Mouse (Mus musculus): Measurements from ENCODE around the gene Oprd1. TPM values are rescaled to one million over a fixed set of nuclear protein-coding genes. Genes with fewer than 3 reads are reported as not detected.
A peak's percentile ranks its signal among the peaks of the same experiment; 100 is the strongest.

Gene Oprd1
- polyA plus RNA-seq, 1 experiment: not detected

DNA sequence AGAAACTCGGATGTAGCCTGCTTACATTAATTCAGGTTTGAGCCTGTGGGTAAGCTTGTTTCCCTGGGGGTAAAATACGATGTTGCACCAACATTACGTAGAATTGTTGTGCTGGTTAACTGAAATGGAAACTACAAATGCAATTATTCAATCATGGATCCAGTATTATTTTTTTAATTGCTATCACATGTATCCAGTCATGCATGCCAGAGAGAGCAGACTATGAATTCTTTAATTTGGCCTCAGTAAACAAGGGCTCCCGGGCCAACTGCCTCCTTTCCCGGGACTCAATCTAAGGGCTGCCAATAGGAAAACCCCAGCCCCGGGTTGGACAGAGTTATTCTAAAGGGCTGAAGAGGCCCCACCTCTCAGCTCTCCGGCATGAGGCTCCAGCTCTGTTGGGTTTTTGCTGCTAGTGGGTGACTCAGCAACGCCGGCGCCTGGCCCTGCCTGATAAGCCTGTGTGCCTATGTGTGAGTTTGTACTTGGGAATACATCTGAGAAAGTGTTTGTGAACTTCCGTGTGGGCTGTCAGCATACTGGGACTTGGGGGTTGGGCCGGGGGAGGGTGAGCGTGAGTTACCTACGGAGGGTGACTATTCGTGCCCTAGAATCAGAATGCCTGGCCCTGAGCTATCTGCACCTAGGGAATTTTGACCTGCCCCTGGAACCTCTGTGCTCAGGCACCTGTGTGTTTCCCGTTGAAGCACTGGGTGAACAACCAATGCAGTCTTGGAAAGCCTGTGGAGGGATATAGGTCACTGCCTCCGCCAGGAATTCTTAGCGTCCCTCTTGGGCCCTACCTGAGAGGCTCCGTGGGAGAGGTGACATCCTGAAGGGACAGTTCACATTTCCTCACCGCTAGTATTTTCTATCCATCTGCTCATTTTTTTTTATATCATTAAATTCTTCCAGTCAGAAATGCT lies 67.5 kb downstream of the Oprd1 start:
- H3K27me3 ChIP-seq (replicated peaks): no peaks in the 10 kb centered on the region
- TF ChIP-seq GATA1 (IDR thresholded peaks at IDR 0.05; ENCODE audit: borderline replicate concordance, low read length) (peak; percentile 89), FLI1 (IDR thresholded peaks at IDR 0.05; ENCODE audit: low read length) (no peak)
- H3K36me3 ChIP-seq (replicated peaks; ENCODE audit: low read length): peaks cover 19% of the 10 kb centered on the region
- peaks cover 74% of the 10 kb centered on the region for H3K4me1 ChIP-seq
- peak overlapping the region; percentile 99 for H3K4me3 ChIP-seq (replicated peaks)
- H3K9me3 ChIP-seq: no peaks in the 10 kb centered on the region

DNA sequence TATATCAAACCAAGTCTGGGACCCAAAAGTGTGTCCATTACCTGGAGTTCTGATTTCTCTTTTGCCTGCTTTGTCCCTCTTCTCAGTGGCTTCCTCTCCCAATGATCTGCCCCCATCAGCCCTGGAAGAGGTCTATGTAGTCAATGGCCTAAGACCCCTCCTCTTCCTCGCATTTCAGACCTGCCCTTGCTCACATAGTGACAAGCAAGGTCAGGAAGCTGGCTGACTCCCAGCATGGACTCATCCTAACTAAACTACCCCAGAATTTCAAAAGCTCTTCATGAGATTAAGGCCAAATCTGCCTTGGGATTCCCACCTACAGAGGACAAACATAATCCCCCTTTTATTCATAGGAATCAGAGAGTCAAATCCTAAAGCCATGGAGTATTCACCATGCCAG lies 68.5 kb downstream of the Oprd1 start:
- Histone ChIP-seq H3K9me3 (no peaks in the 10 kb centered on the region), H3K4me3 (replicated peaks) (peak overlapping the region; percentile 99), H3K27me3 (replicated peaks) (no peaks in the 10 kb centered on the region), H3K4me1 (peaks cover 77% of the 10 kb centered on the region), H3K36me3 (replicated peaks; ENCODE audit: low read length) (peaks cover 29% of the 10 kb centered on the region)
- TF ChIP-seq FLI1 (IDR thresholded peaks at IDR 0.05; ENCODE audit: low read length): no peak
- no peak for TF ChIP-seq GATA1 (IDR thresholded peaks at IDR 0.05; ENCODE audit: borderline replicate concordance, low read length)

DNA sequence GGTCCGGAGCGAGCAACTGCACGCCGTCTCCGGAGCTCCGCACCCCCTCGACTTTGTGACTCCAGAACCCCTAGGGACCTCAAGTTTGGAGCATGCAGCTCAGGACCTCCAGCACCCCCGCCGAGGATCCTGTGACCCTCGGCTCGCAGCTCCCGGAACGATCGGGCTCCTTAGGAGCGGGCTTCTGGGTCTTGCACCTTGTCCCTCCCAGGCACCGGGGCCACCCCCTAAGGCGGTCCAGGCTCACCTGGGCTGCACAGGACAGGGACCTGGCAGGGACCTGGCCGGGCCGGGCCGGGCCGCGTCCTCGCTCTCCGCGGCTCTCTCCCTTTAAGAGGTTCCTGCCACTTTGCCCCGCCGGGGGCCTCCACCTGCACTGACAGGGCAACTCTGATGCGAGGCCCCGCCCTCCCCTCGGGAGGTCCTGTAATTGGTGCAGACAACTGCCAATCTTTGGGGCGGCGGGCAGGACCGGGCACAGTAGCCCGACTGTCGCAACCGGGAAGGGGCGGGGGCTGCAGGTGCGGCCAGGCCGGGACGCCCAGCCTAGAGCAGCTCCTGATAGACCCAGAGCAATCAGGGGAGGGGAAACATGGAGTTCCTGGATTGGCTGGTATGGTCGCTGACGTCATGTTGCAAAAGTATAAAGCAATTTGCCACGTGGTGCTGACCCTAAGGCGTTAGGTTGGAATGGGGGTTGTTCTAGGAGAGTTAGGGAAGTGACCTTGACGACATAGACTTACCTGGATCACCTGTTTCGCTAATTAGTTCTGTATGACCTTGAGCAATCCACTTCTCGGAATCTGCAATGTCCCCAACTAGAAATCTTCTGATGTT lies 69.1 kb downstream of the Oprd1 start, which contains the start of gene Epb41:
TSS of gene Epb41 (minus strand) at position 389 of the 837 bp plus-strand sequence.
- no peak for TF ChIP-seq FLI1 (IDR thresholded peaks at IDR 0.05; ENCODE audit: low read length)
- no peak for TF ChIP-seq GATA1 (IDR thresholded peaks at IDR 0.05; ENCODE audit: borderline replicate concordance, low read length)
- Histone ChIP-seq H3K27me3 (replicated peaks) (no peaks in the 10 kb centered on the region), H3K9me3 (no peaks in the 10 kb centered on the region), H3K4me1 (peaks cover 82% of the 10 kb centered on the region), H3K36me3 (replicated peaks; ENCODE audit: low read length) (peaks cover 35% of the 10 kb centered on the region), H3K4me3 (replicated peaks) (peak within 1 kb of the TSS; percentile 99)

DNA sequence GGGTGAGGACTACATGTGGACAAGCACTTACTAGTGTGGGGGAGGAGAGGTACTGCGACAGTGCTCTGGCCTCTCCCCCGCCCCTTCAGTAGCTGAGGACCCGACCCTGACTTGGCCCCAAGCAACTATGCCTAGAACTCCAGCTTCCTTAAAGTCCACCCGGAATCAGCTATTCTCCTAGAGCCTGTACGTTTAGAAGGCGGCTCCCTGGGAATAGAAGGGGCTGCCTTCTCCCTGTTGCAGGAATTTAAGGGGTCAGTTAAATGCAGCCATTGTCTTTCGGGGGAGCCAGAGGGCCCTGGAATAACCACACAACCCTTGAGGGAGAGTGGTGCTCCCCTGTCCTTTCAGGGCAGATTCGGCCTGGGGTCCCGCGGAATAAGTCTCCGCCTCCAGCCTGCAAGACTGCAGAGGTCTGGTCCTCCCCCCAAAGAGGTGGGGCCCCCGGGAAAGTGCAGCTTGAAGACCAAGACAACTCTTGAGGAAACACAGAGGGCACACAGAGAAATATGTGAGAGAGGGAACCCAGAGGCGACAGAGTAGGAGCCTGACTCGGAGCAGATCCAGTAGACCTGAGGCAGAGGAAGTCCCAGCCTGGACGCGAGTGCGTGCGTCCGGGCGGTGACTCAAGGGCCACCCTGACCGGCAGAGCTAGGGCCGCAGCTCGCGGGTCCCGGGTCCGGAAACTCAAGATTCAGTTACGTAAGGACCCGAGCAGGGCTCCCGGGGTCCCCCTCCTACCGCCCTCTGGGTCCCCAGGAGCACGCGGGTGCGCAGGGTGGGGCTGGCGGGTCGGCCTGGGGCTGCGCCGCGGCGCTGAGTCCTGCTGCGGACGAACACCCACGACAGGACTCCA lies 70.0 kb downstream of the Oprd1 start, which contains the start of gene Gm10300:
TSS of gene Gm10300 (plus strand) at position 621 of the 856 bp plus-strand sequence.
- no peak for TF ChIP-seq GATA1 (IDR thresholded peaks at IDR 0.05; ENCODE audit: borderline replicate concordance, low read length)
- TF ChIP-seq FLI1 (IDR thresholded peaks at IDR 0.05; ENCODE audit: low read length): no peak
- H3K27me3 ChIP-seq (replicated peaks): no peaks in the 10 kb centered on the region
- H3K9me3 ChIP-seq: no peaks in the 10 kb centered on the region
- H3K36me3 ChIP-seq (replicated peaks; ENCODE audit: low read length): peaks cover 44% of the 10 kb centered on the region
- H3K4me1 ChIP-seq: peaks cover 82% of the 10 kb centered on the region
- H3K4me3 ChIP-seq (replicated peaks): peak within 1 kb of the TSS; percentile 99

DNA sequence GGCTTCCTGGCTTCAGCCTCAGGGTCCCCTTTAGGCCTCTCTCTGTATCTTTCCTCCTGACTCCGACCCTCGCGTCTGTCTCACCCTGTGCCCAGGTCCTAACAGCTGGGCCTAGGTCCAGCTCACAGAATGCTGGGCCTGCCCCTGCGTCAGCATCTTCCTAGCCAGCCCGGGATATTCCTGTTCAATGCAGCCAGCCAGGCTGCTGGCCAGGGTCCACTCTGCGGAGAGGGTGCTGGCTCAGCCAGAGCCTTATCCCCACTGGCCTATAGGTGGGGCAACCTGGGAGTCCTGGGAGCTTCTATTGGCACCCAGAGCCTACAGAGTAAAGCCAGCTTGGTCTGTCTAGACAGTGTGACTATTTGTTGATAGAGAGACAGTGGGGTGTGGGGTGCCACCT lies 71.3 kb downstream of the Oprd1 start:
- no peaks in the 10 kb centered on the region for H3K27me3 ChIP-seq (replicated peaks)
- H3K4me1 ChIP-seq: peaks cover 82% of the 10 kb centered on the region
- peaks cover 56% of the 10 kb centered on the region for H3K36me3 ChIP-seq (replicated peaks; ENCODE audit: low read length)
- no peaks in the 10 kb centered on the region for H3K9me3 ChIP-seq
- H3K4me3 ChIP-seq (replicated peaks): peak overlapping the region; percentile 99
- TF ChIP-seq GATA1 (IDR thresholded peaks at IDR 0.05; ENCODE audit: borderline replicate concordance, low read length) (no peak), FLI1 (IDR thresholded peaks at IDR 0.05; ENCODE audit: low read length) (no peak)

DNA sequence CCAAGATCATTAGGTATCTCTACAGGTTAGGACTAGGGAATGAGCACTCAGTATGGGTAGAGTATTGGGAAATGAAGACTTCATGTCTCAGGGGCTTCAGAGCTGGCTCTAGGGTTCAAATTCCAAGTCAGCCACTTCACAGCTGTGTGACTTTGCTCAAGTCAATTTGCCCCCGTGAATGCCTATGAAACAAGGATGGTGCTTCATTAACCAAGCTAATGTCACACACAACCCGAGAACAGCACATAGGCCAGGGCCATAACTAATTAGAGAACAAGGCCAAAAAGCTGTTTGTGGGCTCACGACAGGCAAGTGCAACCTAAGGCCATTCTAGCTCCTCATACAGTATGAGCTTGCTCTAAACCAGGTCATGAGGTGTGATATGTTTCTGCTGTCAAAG lies 72.1 kb downstream of the Oprd1 start:
- peak overlapping the region; percentile 99 for H3K4me3 ChIP-seq (replicated peaks)
- TF ChIP-seq FLI1 (IDR thresholded peaks at IDR 0.05; ENCODE audit: low read length) (no peak), GATA1 (IDR thresholded peaks at IDR 0.05; ENCODE audit: borderline replicate concordance, low read length) (no peak)
- H3K27me3 ChIP-seq (replicated peaks): no peaks in the 10 kb centered on the region
- no peaks in the 10 kb centered on the region for H3K9me3 ChIP-seq
- peaks cover 64% of the 10 kb centered on the region for H3K36me3 ChIP-seq (replicated peaks; ENCODE audit: low read length)
- peaks cover 82% of the 10 kb centered on the region for H3K4me1 ChIP-seq

DNA sequence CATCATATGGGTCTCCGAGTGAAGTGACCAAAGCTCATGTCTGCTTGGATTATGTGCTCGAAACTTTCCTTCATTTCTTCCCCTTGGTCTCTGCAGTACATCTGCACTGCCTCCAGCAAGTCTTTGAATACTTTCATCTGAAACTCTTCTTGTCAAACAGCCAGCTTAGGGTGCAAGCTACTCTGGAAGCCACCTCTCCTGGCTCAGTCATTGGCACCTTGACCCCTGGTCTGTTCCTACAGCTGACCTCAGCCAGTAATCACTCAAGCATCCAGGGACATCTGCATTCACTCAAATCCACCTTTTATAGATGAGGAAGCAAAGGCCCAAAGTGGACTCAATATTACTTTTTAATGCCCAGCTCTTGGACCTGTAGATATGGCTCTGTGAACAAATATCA lies 72.6 kb downstream of the Oprd1 start:
- TF ChIP-seq GATA1 (IDR thresholded peaks at IDR 0.05; ENCODE audit: borderline replicate concordance, low read length) (no peak), FLI1 (IDR thresholded peaks at IDR 0.05; ENCODE audit: low read length) (no peak)
- no peaks in the 10 kb centered on the region for H3K9me3 ChIP-seq
- peak overlapping the region; percentile 99 for H3K4me3 ChIP-seq (replicated peaks)
- H3K4me1 ChIP-seq: peaks cover 83% of the 10 kb centered on the region
- H3K36me3 ChIP-seq (replicated peaks; ENCODE audit: low read length): peaks cover 69% of the 10 kb centered on the region
- no peaks in the 10 kb centered on the region for H3K27me3 ChIP-seq (replicated peaks)

DNA sequence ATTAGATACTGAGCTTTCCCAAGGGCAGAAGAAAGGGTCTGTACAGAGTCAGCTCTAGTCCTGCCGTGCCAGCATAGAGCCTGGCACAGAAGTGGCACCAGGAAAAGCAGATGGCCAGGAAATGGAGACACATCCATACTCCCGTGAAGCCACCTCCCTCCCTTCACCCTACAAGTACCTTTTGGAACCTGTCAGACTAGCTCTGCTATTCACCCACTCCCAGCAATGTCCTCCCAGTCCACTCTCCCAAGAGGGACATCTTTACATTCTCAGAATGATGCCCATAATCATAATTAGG lies 76.4 kb downstream of the Oprd1 start:
- peak overlapping the region; percentile 83 for H3K4me3 ChIP-seq (replicated peaks)
- no peak for TF ChIP-seq FLI1 (IDR thresholded peaks at IDR 0.05; ENCODE audit: low read length)
- TF ChIP-seq GATA1 (IDR thresholded peaks at IDR 0.05; ENCODE audit: borderline replicate concordance, low read length): no peak
- peaks cover 98% of the 10 kb centered on the region for H3K4me1 ChIP-seq
- H3K36me3 ChIP-seq (replicated peaks; ENCODE audit: low read length): peaks cover 98% of the 10 kb centered on the region
- no peaks in the 10 kb centered on the region for H3K27me3 ChIP-seq (replicated peaks)
- no peaks in the 10 kb centered on the region for H3K9me3 ChIP-seq

Measured in megakaryocyte, embryonic 14.5 days (primary cell).